In genomic region chr12:54352963-54353606, GRCm38 (mm10) we compare ENCODE assay signal across 9 mouse cellular contexts.
DNase-seq lines count a peak whose midpoint lies in the region; ATAC-seq lines count a peak whose summit lies in the region.
"Had no signal": no experiment of that assay in that cellular context is flagged by ENCODE, and none has a peak within 500 bp of the region (broad histone marks: within the 10 kb centered on the region; RNA-seq: fewer than 3 reads in every experiment).

No protein-coding gene starts in this region.

- DNase-seq in intestine, embryonic 14.5 days (ENCODE audit: low spot score), result peak; percentile 62
- peak; percentile 35 for DNase-seq in R1 (ENCODE audit: low read depth, low spot score)
- DNase-seq in frontal cortex, postnatal 25 days (ENCODE audit: low spot score in 2 of 2), result peak; percentile 6 to 21
- DNase-seq in layer of hippocampus, adult 11-12 months (ENCODE audit: low spot score), result peak; percentile 29
- no peak for DNase-seq in spleen, adult 18-20 months

- no peak overlapping the region for H3K27ac ChIP-seq in intestine, embryonic 14.5 days (ENCODE audit: low read depth)
- no peak overlapping the region for H3K27ac ChIP-seq in intestine, embryonic 16.5 days (ENCODE audit: low read length)
- H3K27ac ChIP-seq in midbrain, embryonic 16.5 days (ENCODE audit: low read length), result 0 out of 2 replicates have a peak overlapping the region, but pooled peaks have one; percentile 45
- H3K27ac ChIP-seq: heart, embryonic 13.5 days had no signal

- H3K27me3 ChIP-seq in intestine, embryonic 14.5 days (replicated peaks; ENCODE audit: control insufficient read depth, insufficient read depth, low read length), result no peaks in the 10 kb centered on the region
- no peaks in the 10 kb centered on the region for H3K27me3 ChIP-seq in intestine, embryonic 16.5 days (replicated peaks; ENCODE audit: control insufficient read depth, insufficient read depth, low read length)
- H3K27me3 ChIP-seq in midbrain, embryonic 16.5 days (ENCODE audit: control insufficient read depth, insufficient read depth, low read depth, low read length), result no peaks in the 10 kb centered on the region
- H3K27me3 ChIP-seq: heart, embryonic 13.5 days had no signal

- no peak for ATAC-seq in intestine, embryonic 14.5 days (replicated peaks; ENCODE audit: low FRiP score, low TSS enrichment, low read depth)
- no peak for ATAC-seq in intestine, embryonic 16.5 days
- ATAC-seq in midbrain, embryonic 16.5 days, result peak; percentile 58; the same call in 1 of the 2 replicates
- ATAC-seq in erythroblast, adult 5-6 weeks (replicated peaks; ENCODE audit: low FRiP score, poor library complexity, severe bottlenecking), result no peak

- WGBS in intestine, embryonic 14.5 days, result 65% methylated on average over 10 of the region's 10 CpGs
- WGBS in intestine, embryonic 16.5 days, result 62% methylated on average over 10 of the region's 10 CpGs
- WGBS in midbrain, embryonic 16.5 days, result 50% methylated on average over 10 of the region's 10 CpGs

- no peaks in the 10 kb centered on the region for H3K9me3 ChIP-seq in intestine, embryonic 14.5 days (ENCODE audit: control insufficient read depth, low read length)
- no peaks in the 10 kb centered on the region for H3K9me3 ChIP-seq in intestine, embryonic 16.5 days (ENCODE audit: control insufficient read depth, low read length)
- H3K9me3 ChIP-seq in midbrain, embryonic 16.5 days (replicated peaks; ENCODE audit: control insufficient read depth, low read length, poor library complexity, severe bottlenecking), result no peaks in the 10 kb centered on the region
- H3K9me3 ChIP-seq: heart, embryonic 13.5 days had no signal

- H3K9ac ChIP-seq in intestine, embryonic 14.5 days (ENCODE audit: low read length), result no peak overlapping the region
- no peak overlapping the region for H3K9ac ChIP-seq in intestine, embryonic 16.5 days (ENCODE audit: low read depth, low read length)
- H3K9ac ChIP-seq in midbrain, embryonic 16.5 days (ENCODE audit: low read depth, low read length), result no peak overlapping the region
- H3K9ac ChIP-seq: heart, embryonic 13.5 days had no signal

- H3K4me1 ChIP-seq in intestine, embryonic 14.5 days (replicated peaks; ENCODE audit: control insufficient read depth, insufficient read depth, low read length), result peaks cover 11% of the 10 kb centered on the region
- 0 out of 2 replicates have a peak, but pooled peaks cover 15% of the 10 kb centered on the region for H3K4me1 ChIP-seq in intestine, embryonic 16.5 days (ENCODE audit: control insufficient read depth, insufficient read depth, low read length)
- peaks cover 9% of the 10 kb centered on the region for H3K4me1 ChIP-seq in midbrain, embryonic 16.5 days (ENCODE audit: control insufficient read depth, insufficient read depth, low read length)

- peak overlapping the region; percentile 16; the same call in 1 of the 2 replicates for H3K4me2 ChIP-seq in intestine, embryonic 14.5 days (ENCODE audit: low read length)
- no peak overlapping the region for H3K4me2 ChIP-seq in intestine, embryonic 16.5 days (ENCODE audit: low read depth, low read length)
- peak overlapping the region; percentile 43 for H3K4me2 ChIP-seq in midbrain, embryonic 16.5 days (ENCODE audit: low read length)
- H3K4me2 ChIP-seq: heart, embryonic 13.5 days had no signal

- H3K4me3 ChIP-seq in intestine, embryonic 14.5 days (ENCODE audit: low read depth, low read length), result no peak overlapping the region
- no peak overlapping the region for H3K4me3 ChIP-seq in intestine, embryonic 16.5 days (ENCODE audit: low read length)
- H3K4me3 ChIP-seq in midbrain, embryonic 16.5 days (ENCODE audit: low read depth, low read length), result no peak overlapping the region
- H3K4me3 ChIP-seq: heart, embryonic 13.5 days had no signal

- no peaks in the 10 kb centered on the region for H3K36me3 ChIP-seq in intestine, embryonic 14.5 days (ENCODE audit: control insufficient read depth, insufficient read depth, low read length)
- no peaks in the 10 kb centered on the region for H3K36me3 ChIP-seq in intestine, embryonic 16.5 days (ENCODE audit: control insufficient read depth, insufficient read depth, low read length)
- H3K36me3 ChIP-seq in midbrain, embryonic 16.5 days (ENCODE audit: control insufficient read depth, insufficient read depth, low read length), result no peaks in the 10 kb centered on the region
- H3K36me3 ChIP-seq: heart, embryonic 13.5 days had no signal

Comparison
In these comparisons a context has a peak if more than half of its experiments do, and no peak if none do; other contexts are left out.
1. DNase-seq: peak in intestine, embryonic 14.5 days (single experiment), R1 (single experiment), frontal cortex, postnatal 25 days (2 of 2) and layer of hippocampus, adult 11-12 months (single experiment); none in spleen, adult 18-20 months (0 of 2).